Mouse (Mus musculus) forebrain, embryonic 14.5 days (tissue): ENCODE results near the gene Kazn. TPM values are rescaled to one million over a fixed set of nuclear protein-coding genes. Genes with fewer than 3 reads are reported as not detected.
A peak's percentile ranks its signal among the peaks of the same experiment; 100 is the strongest.

Experiments
- ATAC-seq: fragments of 200-750 bp; cut with Nextera tagmentation; 2 replicates; pipeline ENCODE4 v1.8.0; 2017; ENCODE audit warnings: mild to moderate bottlenecking, moderate library complexity
- DNase-seq: peaks from one replicate; pipeline ENCODE4 v3.0.0-alpha.2; 2015; ENCODE audit warnings: low spot score
- H3K27ac ChIP-seq: fragments of 300-500 bp; sonication (generic); 2 replicates; pipeline ENCODE4 v1.5.1; 2014; ENCODE audit warnings: low read depth, mild to moderate bottlenecking, control low read depth, low read length, moderate library complexity
- H3K27me3 ChIP-seq: fragments of 300-500 bp; sonication (generic); replicated peaks from 2 replicates; pipeline ENCODE4 v1.6.1; 2014; ENCODE audit warnings: low read length, control low read depth, mixed read lengths; ENCODE audit not compliant: control insufficient read depth, insufficient read depth
- H3K36me3 ChIP-seq: fragments of 300-500 bp; sonication (generic); 2 replicates; pipeline ENCODE4 v1.6.1; 2014; ENCODE audit warnings: low read length, control low read depth; ENCODE audit not compliant: control insufficient read depth, insufficient read depth
- H3K4me1 ChIP-seq: fragments of 300-500 bp; sonication (generic); 2 replicates; pipeline ENCODE4 v1.6.1; 2014; ENCODE audit warnings: antibody characterized with exemption, low read length, control low read depth; ENCODE audit not compliant: control insufficient read depth, insufficient read depth
- H3K4me2 ChIP-seq: fragments of 300-500 bp; sonication (generic); 2 replicates; pipeline ENCODE4 v1.6.1; 2014; ENCODE audit warnings: mild to moderate bottlenecking, control low read depth, low read length
- H3K4me3 ChIP-seq: fragments of 300-500 bp; sonication (generic); 2 replicates; pipeline ENCODE4 v1.5.1; 2014; ENCODE audit warnings: low read depth, low read length, control low read depth
- H3K9ac ChIP-seq: fragments of 300-500 bp; sonication (generic); 2 replicates; pipeline ENCODE4 v1.6.1; 2014; ENCODE audit warnings: mild to moderate bottlenecking, low read length, control low read depth, moderate library complexity
- H3K9me3 ChIP-seq: fragments of 300-500 bp; sonication (generic); replicated peaks from 2 replicates; pipeline ENCODE4 v1.6.1; 2016; ENCODE audit warnings: low read length, control low read depth, mixed read lengths; ENCODE audit not compliant: control insufficient read depth
- WGBS: fragments of 180-500 bp; shearing (Covaris S2); extraction: QIAGEN DNeasy Blood & Tissue Kit; methylation state at CpG from one replicate; pipeline ENCODE4 v1.1.7; 2014; 5-methylcytosine and 5-hydroxymethylcytosine counted together
- polyA plus RNA-seq: library from polyadenylated mRNA; unstranded; fragments of >200 nt; fragmentation: Nextera tagmentation; extraction: Ambion mirVana; gene quantifications from 2 replicates; pipeline ENCODE4 v1.2.1, GENCODE M21; 2014

Gene Kazn
- polyA plus RNA-seq, 1 experiment from 2014 or later: 11.5 TPM

GRCm38 (mm10) chr4:142217048-142217447 lies 22.2 kb downstream of the Kazn start:
- ATAC-seq: no peak
- H3K9ac ChIP-seq: no peak overlapping the region
- WGBS: 85% methylated on average over 6 of the region's 6 CpGs
- no peak overlapping the region for H3K4me3 ChIP-seq
- H3K4me2 ChIP-seq: no peak overlapping the region
- no peaks in the 10 kb centered on the region for H3K36me3 ChIP-seq
- H3K4me1 ChIP-seq: no peaks in the 10 kb centered on the region
- no peak for DNase-seq
- H3K27ac ChIP-seq: no peak overlapping the region
- no peaks in the 10 kb centered on the region for H3K27me3 ChIP-seq
- H3K9me3 ChIP-seq: no peaks in the 10 kb centered on the region

- WGBS: 85% methylated on average over 7 of the region's 7 CpGs
Observed at GRCm38 (mm10) chr4:142215760-142216159, 23.4 kb downstream of the Kazn start.

GRCm38 (mm10) chr4:142214532-142214931 lies 24.7 kb downstream of the Kazn start:
- ATAC-seq (no peak), DNase-seq (no peak)
- H3K27ac ChIP-seq: no peak overlapping the region
- H3K4me3 ChIP-seq: no peak overlapping the region
- no peak overlapping the region for H3K4me2 ChIP-seq
- H3K9ac ChIP-seq: no peak overlapping the region
- H3K27me3 ChIP-seq: no peaks in the 10 kb centered on the region
- H3K4me1 ChIP-seq: no peaks in the 10 kb centered on the region
- 60% methylated on average over 6 of the region's 6 CpGs for WGBS
- no peaks in the 10 kb centered on the region for H3K9me3 ChIP-seq
- H3K36me3 ChIP-seq: no peaks in the 10 kb centered on the region

More at GRCm38 (mm10) chr4:142215760-142216159, 23.4 kb downstream of the Kazn start:
- H3K27ac ChIP-seq: no peak overlapping the region
- H3K4me3 ChIP-seq: no peak overlapping the region
- H3K9me3 ChIP-seq: no peaks in the 10 kb centered on the region
- no peak overlapping the region for H3K4me2 ChIP-seq
- no peaks in the 10 kb centered on the region for H3K4me1 ChIP-seq
- no peaks in the 10 kb centered on the region for H3K36me3 ChIP-seq
- no peaks in the 10 kb centered on the region for H3K27me3 ChIP-seq
- no peak for DNase-seq
- ATAC-seq: no peak
- no peak overlapping the region for H3K9ac ChIP-seq

GRCm38 (mm10) chr4:142212425-142212824 lies 26.8 kb downstream of the Kazn start:
- no peaks in the 10 kb centered on the region for H3K36me3 ChIP-seq
- 87% methylated on average over 9 of the region's 9 CpGs for WGBS
- no peak overlapping the region for H3K4me2 ChIP-seq
- no peaks in the 10 kb centered on the region for H3K9me3 ChIP-seq
- no peak overlapping the region for H3K27ac ChIP-seq
- H3K4me1 ChIP-seq: no peaks in the 10 kb centered on the region
- H3K4me3 ChIP-seq: no peak overlapping the region
- DNase-seq (no peak), ATAC-seq (no peak)
- no peak overlapping the region for H3K9ac ChIP-seq
- no peaks in the 10 kb centered on the region for H3K27me3 ChIP-seq

GRCm38 (mm10) chr4:142209884-142210283 lies 29.3 kb downstream of the Kazn start:
- H3K4me2 ChIP-seq: no peak overlapping the region
- no peak overlapping the region for H3K4me3 ChIP-seq
- 60% methylated on average over 9 of the region's 9 CpGs for WGBS

GRCm38 (mm10) chr4:142209476-142209875 lies 29.7 kb downstream of the Kazn start:
- no peaks in the 10 kb centered on the region for H3K27me3 ChIP-seq
- H3K4me1 ChIP-seq: no peaks in the 10 kb centered on the region
- no peak for ATAC-seq
- H3K4me3 ChIP-seq: no peak overlapping the region
- H3K36me3 ChIP-seq: no peaks in the 10 kb centered on the region
- H3K27ac ChIP-seq: no peak overlapping the region
- 45% methylated on average over 7 of the region's 7 CpGs for WGBS
- DNase-seq: peak; percentile 41
- no peaks in the 10 kb centered on the region for H3K9me3 ChIP-seq
- no peak overlapping the region for H3K9ac ChIP-seq
- no peak overlapping the region for H3K4me2 ChIP-seq

More at GRCm38 (mm10) chr4:142209884-142210283, 29.3 kb downstream of the Kazn start:
- H3K9ac ChIP-seq: no peak overlapping the region
- ATAC-seq (no peak), DNase-seq (no peak)
- no peaks in the 10 kb centered on the region for H3K9me3 ChIP-seq
- H3K27me3 ChIP-seq: no peaks in the 10 kb centered on the region
- H3K4me1 ChIP-seq: no peaks in the 10 kb centered on the region
- H3K36me3 ChIP-seq: no peaks in the 10 kb centered on the region
- H3K27ac ChIP-seq: no peak overlapping the region

- 89% methylated on average over 6 of the region's 6 CpGs for WGBS
- H3K9ac ChIP-seq: no peak overlapping the region
Observed at GRCm38 (mm10) chr4:142205693-142206092, 33.5 kb downstream of the Kazn start.

GRCm38 (mm10) chr4:142196626-142197025 lies 42.6 kb downstream of the Kazn start:
- DNase-seq: no peak
- Histone ChIP-seq H3K27me3 (no peaks in the 10 kb centered on the region), H3K36me3 (no peaks in the 10 kb centered on the region), H3K4me3 (no peak overlapping the region), H3K9ac (no peak overlapping the region), H3K4me2 (no peak overlapping the region), H3K4me1 (no peaks in the 10 kb centered on the region), H3K9me3 (no peaks in the 10 kb centered on the region), H3K27ac (no peak overlapping the region)
- WGBS: 78% methylated on average over 6 of the region's 6 CpGs
- ATAC-seq: no peak

More at GRCm38 (mm10) chr4:142205693-142206092, 33.5 kb downstream of the Kazn start:
- ATAC-seq (no peak), DNase-seq (no peak)
- Histone ChIP-seq H3K36me3 (no peaks in the 10 kb centered on the region), H3K4me2 (no peak overlapping the region), H3K4me3 (no peak overlapping the region), H3K27ac (no peak overlapping the region), H3K27me3 (no peaks in the 10 kb centered on the region), H3K9me3 (no peaks in the 10 kb centered on the region), H3K4me1 (no peaks in the 10 kb centered on the region)

GRCm38 (mm10) chr4:142193780-142194179 lies 45.4 kb downstream of the Kazn start:
- DNase-seq (no peak), ATAC-seq (no peak)
- no peak overlapping the region for H3K9ac ChIP-seq
- H3K36me3 ChIP-seq: no peaks in the 10 kb centered on the region
- H3K27me3 ChIP-seq: no peaks in the 10 kb centered on the region
- H3K4me2 ChIP-seq: no peak overlapping the region
- no peak overlapping the region for H3K27ac ChIP-seq
- H3K4me3 ChIP-seq: no peak overlapping the region
- H3K9me3 ChIP-seq: no peaks in the 10 kb centered on the region
- 90% methylated on average over 7 of the region's 7 CpGs for WGBS
- no peaks in the 10 kb centered on the region for H3K4me1 ChIP-seq
